Mouse (Mus musculus) CH12.LX (cell line): ENCODE results near the gene Zbtb34. TPM values are rescaled to one million over a fixed set of nuclear protein-coding genes. Genes with fewer than 3 reads are reported as not detected.

Experiments used
- DNase-seq: peaks from one replicate; pipeline ENCODE4 v3.0.0-alpha.2; 2013; ENCODE audit errors: extremely low read depth
- H3K27ac ChIP-seq: 2 replicates; pipeline ENCODE4 v1.5.1; 2012; ENCODE audit warnings: low read depth, mild to moderate bottlenecking, control low read depth, moderate library complexity; ENCODE audit not compliant: insufficient read depth
- H3K27me3 ChIP-seq: replicated peaks from 2 replicates; pipeline ENCODE3; 2012; ENCODE audit warnings: inconsistent platforms
- H3K36me3 ChIP-seq, 2 experiments: replicated peaks in 1 of 2; 2 replicates each; pipeline versions ENCODE3 to v1.6.1; 2012; ENCODE audit warnings: inconsistent platforms in 1 of 2, low read length in 1 of 2, mild to moderate bottlenecking in 1 of 2, mixed read lengths in 1 of 2, moderate library complexity in 1 of 2; ENCODE audit not compliant: control insufficient read depth in 1 of 2, insufficient read depth in 1 of 2
- H3K4me1 ChIP-seq, 2 experiments: 2 replicates each; pipeline ENCODE4 v1.6.1; 2012; ENCODE audit warnings: inconsistent platforms in 1 of 2, moderate library complexity in 1 of 2; ENCODE audit not compliant: insufficient read depth in 2 of 2, control insufficient read depth in 1 of 2
- H3K4me2 ChIP-seq: 2 replicates; pipeline ENCODE4 v1.6.1; 2012; ENCODE audit warnings: low read depth, mild to moderate bottlenecking, control low read depth; ENCODE audit not compliant: poor library complexity, insufficient read depth, severe bottlenecking
- H3K4me3 ChIP-seq, 3 experiments: fragments of 150-350 bp in 1 of 3; sonication (generic) in 1 of 3; replicated peaks in 1 of 3; 2 replicates each; pipeline versions ENCODE3 to v1.5.1; 2011 to 2012; ENCODE audit warnings: low read depth in 2 of 3, low read length in 2 of 3, mild to moderate bottlenecking in 2 of 3, moderate library complexity in 2 of 3, control low read depth in 1 of 3, improper control_type of control experiment in 1 of 3, inconsistent platforms in 1 of 3, mixed read lengths in 1 of 3; ENCODE audit not compliant: poor library complexity in 1 of 3
- H3K79me2 ChIP-seq: replicated peaks from 2 replicates; pipeline ENCODE4 v1.6.1; 2012; ENCODE audit warnings: mild to moderate bottlenecking, moderate library complexity; ENCODE audit not compliant: control insufficient read depth, poor library complexity, insufficient read depth, severe bottlenecking; ENCODE audit errors: extremely low read depth
- H3K9ac ChIP-seq: 2 replicates; pipeline ENCODE4 v1.6.1; 2012; ENCODE audit warnings: low read depth, mild to moderate bottlenecking, control low read depth, moderate library complexity; ENCODE audit not compliant: insufficient read depth
- H3K9me3 ChIP-seq: replicated peaks from 2 replicates; pipeline ENCODE3; 2012; ENCODE audit warnings: low read length, inconsistent platforms, mixed read lengths
- CTCF ChIP-seq, 2 experiments: IDR thresholded peaks in 1 of 2; conservative IDR thresholded peaks in 1 of 2; 2 replicates each; pipeline ENCODE4 v1.5.1; 2011 to 2012; ENCODE audit warnings: low read depth in 2 of 2, low read length in 2 of 2, improper control_type of control experiment in 1 of 2, inconsistent platforms in 1 of 2, mild to moderate bottlenecking in 1 of 2, moderate library complexity in 1 of 2
- E2F4 ChIP-seq: IDR thresholded peaks from 2 replicates; pipeline ENCODE4 v1.6.1; 2011; ENCODE audit warnings: low read depth, low read length, improper control_type of control experiment; ENCODE audit not compliant: insufficient replicate concordance
- ELF1 ChIP-seq: IDR thresholded peaks from 2 replicates; pipeline ENCODE4 v1.6.1; 2014; ENCODE audit warnings: low read depth, mild to moderate bottlenecking, inconsistent platforms, low read length, improper control_type of control experiment
- EP300 ChIP-seq: IDR thresholded peaks from 2 replicates; pipeline ENCODE4 v1.6.1; 2011; ENCODE audit warnings: low read length, improper control_type of control experiment
- ETS1 ChIP-seq: conservative IDR thresholded peaks from 2 replicates; pipeline ENCODE4 v1.6.1; 2012; ENCODE audit warnings: low read depth, mild to moderate bottlenecking, inconsistent platforms, low read length, improper control_type of control experiment, moderate library complexity
- KAT2A ChIP-seq: IDR thresholded peaks from 2 replicates; pipeline ENCODE4 v1.6.1; 2012; ENCODE audit warnings: low read length, improper control_type of control experiment, inconsistent platforms; ENCODE audit not compliant: insufficient replicate concordance
- MAX ChIP-seq: IDR thresholded peaks from 2 replicates; pipeline ENCODE4 v1.6.1; 2011; ENCODE audit warnings: low read length, improper control_type of control experiment
- MAZ ChIP-seq: IDR thresholded peaks from 2 replicates; pipeline ENCODE4 v1.6.1; 2012; ENCODE audit warnings: low read depth, mild to moderate bottlenecking, inconsistent platforms, low read length, improper control_type of control experiment, moderate library complexity
- MYC ChIP-seq: IDR thresholded peaks from 2 replicates; pipeline ENCODE4 v1.6.1; 2011; ENCODE audit warnings: low read depth, mild to moderate bottlenecking, improper control_type of control experiment, low read length
- NELFE ChIP-seq: IDR thresholded peaks from 2 replicates; pipeline ENCODE4 v1.6.1; 2011; ENCODE audit warnings: low read depth, low read length, improper control_type of control experiment
- POLR2A ChIP-seq: IDR thresholded peaks from 2 replicates; pipeline ENCODE4 v1.6.1; 2011; ENCODE audit warnings: low read depth, mild to moderate bottlenecking, improper control_type of control experiment, low read length
- SMC3 ChIP-seq: IDR thresholded peaks from 2 replicates; pipeline ENCODE4 v1.6.1; 2011; ENCODE audit warnings: low read depth, low read length, improper control_type of control experiment
- TCF12 ChIP-seq: IDR thresholded peaks from 2 replicates; pipeline ENCODE4 v1.6.1; 2014; ENCODE audit warnings: low read depth, mild to moderate bottlenecking, inconsistent platforms, low read length, improper control_type of control experiment
- UBTF ChIP-seq: IDR thresholded peaks from 2 replicates; pipeline ENCODE4 v1.6.1; 2012; ENCODE audit warnings: low read depth, mild to moderate bottlenecking, inconsistent platforms, low read length, improper control_type of control experiment, moderate library complexity
- ZKSCAN1 ChIP-seq: IDR thresholded peaks from 2 replicates; pipeline ENCODE4 v1.6.1; 2012; ENCODE audit warnings: low read depth, inconsistent platforms, low read length, improper control_type of control experiment, borderline replicate concordance
- dilution Hi-C: fragments of 300-500 bp; cut with MboI; formaldehyde crosslinking; loops from 2 replicates; pipeline ENCODE4 v1.14.3; 2020; ENCODE audit warnings: low sequenced_read_pairs; ENCODE audit not compliant: extremely low pct_unique_long_range_greater_than_20kb, extremely low pct_ligation_motif_present
- in situ Hi-C: fragments of 300-500 bp; cut with MboI; formaldehyde crosslinking; loops from 3 replicates; pipeline ENCODE4 v1.14.3; 2019; ENCODE audit warnings: low sequenced_read_pairs, low pct_ligation_motif_present, low pct_unique_long_range_greater_than_20kb, mixed read lengths
- polyA plus RNA-seq: library from polyadenylated mRNA; unstranded; fragments of >175 nt; gene quantifications from 2 replicates; pipeline ENCODE4 v1.2.1, GENCODE M21; 2012; ENCODE audit warnings: low read depth; ENCODE audit not compliant: insufficient read length
- total RNA-seq, 2 experiments: library from RNA; depleted of rRNA; stranded (reverse); fragments of 300-350 nt in 1 of 2; fragments of >200 nt in 1 of 2; gene quantifications; 2 replicates each; pipeline ENCODE4 v1.2.3; 2012 to 2014

The Zbtb34 gene
- total and polyA plus RNA-seq, 3 experiments, result 3.4 to 5.8 (median 5.0) TPM

- Histone ChIP-seq H3K9me3 (no peaks in the 10 kb centered on the region), H3K4me1 (peaks cover 0 to 28% of the 10 kb centered on the region in 2 experiments; a peak in 2 of 4 replicates), H3K4me3 (no peak overlapping the region), H3K27ac (no peak overlapping the region), H3K36me3 (peaks cover 43 to 89% of the 10 kb centered on the region in 2 experiments), H3K27me3 (no peaks in the 10 kb centered on the region), H3K79me2 (no peaks in the 10 kb centered on the region; the same call in none of the 2 replicates), H3K4me2 (no peak overlapping the region), H3K9ac (no peak overlapping the region)
- TF ChIP-seq SMC3 (no peak), KAT2A (no peak), MAZ (no peak)
- in situ Hi-C loops (no loop called here), dilution Hi-C loops (no loop called here)
- no peak for DNase-seq
Observed at GRCm38 (mm10) chr2:33456696-33457095, 25.6 kb upstream of the Zbtb34 start.

- in situ Hi-C loops (no loop called here), dilution Hi-C loops (no loop called here)
- peaks cover 0 to 28% of the 10 kb centered on the region in 2 experiments; a peak in 2 of 4 replicates for H3K4me1 ChIP-seq
- H3K9ac ChIP-seq, result no peak overlapping the region
- H3K9me3 ChIP-seq, result no peaks in the 10 kb centered on the region
- H3K4me2 ChIP-seq, result no peak overlapping the region
- no peak overlapping the region for H3K4me3 ChIP-seq
- no peaks in the 10 kb centered on the region for H3K27me3 ChIP-seq
- DNase-seq, result no peak
- no peak overlapping the region for H3K27ac ChIP-seq
- H3K79me2 ChIP-seq, result no peaks in the 10 kb centered on the region; the same call in none of the 2 replicates
- TF ChIP-seq NELFE, result no peak
- H3K36me3 ChIP-seq, result peaks cover 47 to 89% of the 10 kb centered on the region in 2 experiments
Observed at GRCm38 (mm10) chr2:33456242-33456641, 25.1 kb upstream of the Zbtb34 start.

GRCm38 (mm10) chr2:33455350-33455749, 24.2 kb upstream of the Zbtb34 start:
- Histone ChIP-seq H3K9me3 (no peaks in the 10 kb centered on the region), H3K79me2 (no peaks in the 10 kb centered on the region; the same call in none of the 2 replicates), H3K4me1 (peaks cover 0 to 28% of the 10 kb centered on the region in 2 experiments; a peak in 2 of 4 replicates), H3K4me3 (no peak overlapping the region), H3K4me2 (no peak overlapping the region), H3K27me3 (no peaks in the 10 kb centered on the region), H3K27ac (no peak overlapping the region), H3K36me3 (peaks cover 53 to 89% of the 10 kb centered on the region in 2 experiments), H3K9ac (no peak overlapping the region)
- in situ Hi-C loops (no loop called here), dilution Hi-C loops (no loop called here)
- TF ChIP-seq E2F4 (no peak), KAT2A (no peak), CTCF (conservative IDR thresholded peaks at IDR 0.05 in 1 of 2, IDR thresholded peaks at IDR 0.05 in 1 of 2; ENCODE audit: low read depth in 2 of 2, low read length in 2 of 2) (no peak), MAX (no peak), ETS1 (no peak), NELFE (no peak), UBTF (no peak), ELF1 (no peak), EP300 (no peak), ZKSCAN1 (no peak), TCF12 (no peak), SMC3 (no peak), MYC (no peak), POLR2A (no peak)
- DNase-seq, result no peak
